In genomic region chr11:70551526-70551925, GRCm38 (mm10) we compare ENCODE assay signal across 50 mouse cellular contexts. TPM values are rescaled to one million over a fixed set of nuclear protein-coding genes. Genes with fewer than 3 reads are reported as not detected.
"Had no signal": no experiment of that assay in that cellular context is flagged by ENCODE, and none has a peak within 500 bp of the region (broad histone marks: within the 10 kb centered on the region; RNA-seq: fewer than 3 reads in every experiment).

No protein-coding gene starts in this region.

- H3K36me3 ChIP-seq: hindbrain, embryonic 10.5 days; hindbrain, embryonic 12.5 days; hindbrain, embryonic 13.5 days; kidney, embryonic 15.5 days had no signal

- DNase-seq: heart, postnatal 10 days; heart, postnatal 14 days; heart, postnatal 36 days; heart, postnatal 4 days; kidney, adult 11 months; kidney, adult 2 months; kidney, adult 8-10 months; kidney, adult 9 months; kidney, postnatal 10 days; kidney, postnatal 14 days; kidney, postnatal 25 days; kidney, postnatal 36 days; kidney, postnatal 4 days; layer of hippocampus, adult 9-11 months; layer of hippocampus, postnatal 36 days had no signal

- H3K4me3 ChIP-seq: heart, embryonic 10.5 days; heart, embryonic 12.5 days; heart, embryonic 13.5 days; heart, embryonic 15.5 days; hindbrain, embryonic 10.5 days; hindbrain, embryonic 12.5 days; hindbrain, embryonic 13.5 days; hindbrain, embryonic 15.5 days; intestine, embryonic 15.5 days; kidney, embryonic 15.5 days; layer of hippocampus, adult 2 months had no signal

- H3K9ac ChIP-seq: heart, embryonic 12.5 days; heart, embryonic 13.5 days; heart, embryonic 15.5 days; hindbrain, embryonic 12.5 days; hindbrain, embryonic 13.5 days; hindbrain, embryonic 14.5 days; hindbrain, embryonic 15.5 days; intestine, embryonic 15.5 days; kidney, embryonic 15.5 days had no signal

- H3K27me3 ChIP-seq: heart, embryonic 13.5 days; heart, embryonic 15.5 days; hindbrain, embryonic 15.5 days; intestine, embryonic 15.5 days; kidney, embryonic 15.5 days had no signal

- H3K4me1 ChIP-seq: heart, embryonic 12.5 days; heart, embryonic 13.5 days; heart, embryonic 15.5 days; hindbrain, embryonic 15.5 days; intestine, embryonic 15.5 days had no signal

- H3K4me2 ChIP-seq: heart, embryonic 11.5 days; heart, embryonic 12.5 days; heart, embryonic 13.5 days; heart, embryonic 15.5 days; hindbrain, embryonic 12.5 days; hindbrain, embryonic 13.5 days; hindbrain, embryonic 14.5 days; hindbrain, embryonic 15.5 days; intestine, embryonic 15.5 days; kidney, embryonic 15.5 days had no signal

- ATAC-seq: hindbrain, embryonic 16.5 days; hindbrain, postnatal 0 days; inflammation-experienced regulatory T-cells, adult 6 months; intestine, embryonic 15.5 days; intestine, embryonic 16.5 days; intestine, postnatal 0 days had no signal

- H3K9me3 ChIP-seq: heart, embryonic 10.5 days; heart, embryonic 12.5 days; heart, embryonic 13.5 days; heart, embryonic 15.5 days; hindbrain, embryonic 10.5 days; hindbrain, embryonic 12.5 days; hindbrain, embryonic 13.5 days; hindbrain, embryonic 15.5 days; intestine, embryonic 15.5 days; kidney, embryonic 15.5 days had no signal

- H3K27ac ChIP-seq: heart, embryonic 10.5 days; heart, embryonic 13.5 days; heart, embryonic 15.5 days; hindbrain, embryonic 10.5 days; hindbrain, embryonic 12.5 days; hindbrain, embryonic 13.5 days; hindbrain, embryonic 14.5 days; hindbrain, embryonic 15.5 days; hindbrain, postnatal 0 days; intestine, embryonic 15.5 days; kidney, embryonic 15.5 days; kidney, postnatal 0 days; layer of hippocampus, adult 2 months had no signal

RNA-seq across cellular contexts. Expression of gene Gm40193, which starts 18.8 kb away (rescaled TPM):
- total RNA-seq: heart, postnatal 10 days; heart, postnatal 14 days; heart, postnatal 25 days; heart, postnatal 36 days; heart, postnatal 4 days; hematopoietic stem cell, adult 5-6 weeks; hindbrain, postnatal 0 days; layer of hippocampus, adult 18-20 months; layer of hippocampus, adult 2 months; layer of hippocampus, adult 8-10 months; layer of hippocampus, postnatal 10 days; layer of hippocampus, postnatal 14 days; layer of hippocampus, postnatal 25 days; layer of hippocampus, postnatal 36 days; left cerebral cortex, adult 18-20 months had no signal
- polyA plus RNA-seq: heart, embryonic 10.5 days; heart, embryonic 11.5 days; heart, embryonic 12.5 days; heart, embryonic 13.5 days; heart, embryonic 14.5 days; heart, embryonic 15.5 days; heart, embryonic 16.5 days; heart, postnatal 0 days; hindbrain, embryonic 10.5 days; hindbrain, embryonic 11.5 days; hindbrain, embryonic 12.5 days; hindbrain, embryonic 13.5 days; hindbrain, embryonic 14.5 days; hindbrain, embryonic 15.5 days; hindbrain, embryonic 16.5 days; hindbrain, postnatal 0 days; inflammation-experienced regulatory T-cells, adult 6 months; intestine, embryonic 14.5 days; intestine, embryonic 15.5 days; intestine, embryonic 16.5 days; intestine, postnatal 0 days; kidney, adult 2 months; kidney, embryonic 14.5 days; kidney, embryonic 15.5 days; kidney, embryonic 16.5 days; kidney, postnatal 0 days; large intestine, adult 2 months had no signal

RNA-seq across cellular contexts. Expression of gene Gltpd2, which starts 32.5 kb away (rescaled TPM):
- total RNA-seq: heart, postnatal 10 days; heart, postnatal 14 days; heart, postnatal 25 days; heart, postnatal 36 days; heart, postnatal 4 days; hematopoietic stem cell, adult 5-6 weeks; hindbrain, postnatal 0 days; layer of hippocampus, adult 18-20 months; layer of hippocampus, adult 2 months; layer of hippocampus, adult 8-10 months; layer of hippocampus, postnatal 10 days; layer of hippocampus, postnatal 14 days; layer of hippocampus, postnatal 25 days; layer of hippocampus, postnatal 36 days; left cerebral cortex, adult 18-20 months had no signal
- polyA plus RNA-seq: heart, embryonic 15.5 days; heart, postnatal 0 days; inflammation-experienced regulatory T-cells, adult 6 months had no signal
